Mouse (Mus musculus): ENCODE results near the gene Pheta2.
"Not testable (repeated sequence)": the region's sequence is repeated elsewhere in the genome, so short reads cannot be mapped to it uniquely, and the experiment has no call there.

The Pheta2 gene

DNA sequence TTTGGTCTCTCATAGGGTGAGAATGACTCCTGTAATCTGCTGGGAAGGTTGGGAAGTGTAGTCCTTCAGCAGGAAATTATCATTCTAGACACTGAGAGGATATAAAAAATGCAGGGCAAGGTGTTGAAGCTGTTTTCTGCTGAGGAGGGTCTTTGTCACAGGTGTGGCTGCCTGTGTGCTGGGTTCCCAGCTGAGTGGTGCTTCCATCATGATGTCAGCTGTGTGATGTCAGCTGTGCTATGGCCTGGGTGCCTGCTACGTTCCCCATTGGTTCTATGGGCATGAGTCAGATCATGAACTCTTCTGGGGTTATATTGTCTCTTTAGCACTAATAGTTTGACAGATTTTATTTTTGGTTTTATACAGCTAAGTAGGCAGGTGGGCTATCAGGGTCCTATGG is 30.1 kb downstream of the Pheta2 start:
- no peak for DNase-seq (ENCODE audit: low spot score in 2 of 2)

DNA sequence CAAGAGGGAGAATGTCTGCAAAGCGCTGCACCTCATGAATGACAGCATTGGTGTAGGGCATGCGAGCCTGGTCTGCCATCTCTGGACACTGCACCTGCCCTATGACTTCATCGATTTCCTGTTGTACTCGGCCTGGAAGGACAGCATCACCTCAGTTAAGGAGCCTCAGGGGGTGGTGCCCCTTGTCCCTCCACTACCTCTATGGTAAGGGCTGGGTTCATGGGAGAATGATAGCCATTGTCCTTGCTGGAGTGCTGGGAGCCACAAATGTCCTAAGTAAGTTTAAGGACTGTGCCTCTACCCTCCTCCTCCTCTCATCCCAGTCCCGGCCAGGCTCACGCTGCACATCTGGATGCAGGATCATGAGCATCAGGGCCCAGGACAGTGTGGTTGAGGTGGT is 33.7 kb downstream of the Pheta2 start:
- no peak for DNase-seq (ENCODE audit: low spot score in 2 of 2)

- DNase-seq (ENCODE audit: low spot score in 2 of 2), result no peak
Measured at GRCm38 (mm10) chr15:82372991-82373390, 34.2 kb downstream of the Pheta2 start.

DNA sequence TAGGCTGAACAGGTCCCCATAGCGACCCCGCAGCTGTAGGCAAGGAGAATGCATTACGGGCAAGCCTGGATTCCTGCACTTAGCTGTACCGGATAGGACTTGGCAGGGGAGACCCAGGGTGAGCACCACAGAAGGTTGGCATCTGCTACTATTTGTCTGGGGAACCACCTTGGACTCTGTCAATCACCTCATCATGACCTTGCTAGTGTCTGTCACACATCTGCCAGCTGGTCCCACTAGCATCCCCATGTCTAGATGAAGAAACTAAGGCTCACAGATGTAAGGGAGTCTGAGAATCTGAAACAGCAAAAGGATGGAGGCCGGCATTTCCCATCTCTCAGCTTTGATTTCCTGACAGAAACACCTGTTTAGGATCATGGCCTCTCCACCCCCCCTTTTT is 35.7 kb downstream of the Pheta2 start:
- DNase-seq (ENCODE audit: low spot score in 2 of 2), result no peak

DNA sequence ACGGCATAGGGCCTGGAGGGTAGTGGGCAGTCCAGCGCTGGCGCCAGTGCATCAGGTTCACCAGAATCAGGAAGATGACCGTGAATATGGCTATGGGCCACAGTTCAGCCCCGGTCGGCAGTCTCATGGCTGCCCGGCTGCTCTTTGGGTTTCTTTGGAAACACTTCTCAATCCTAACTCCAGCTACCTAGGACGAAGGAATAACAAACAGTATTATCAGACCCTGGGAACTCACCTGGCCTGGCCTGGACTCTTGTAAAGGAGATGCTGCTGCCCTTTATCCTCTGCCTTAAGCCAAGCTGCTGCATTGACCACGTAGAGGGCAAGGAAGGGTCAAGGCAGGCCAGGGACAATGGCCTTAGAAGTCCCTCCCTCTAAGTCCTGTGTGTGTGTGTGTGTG is 37.1 kb downstream of the Pheta2 start:
- no peak for DNase-seq (ENCODE audit: low spot score in 2 of 2)

- DNase-seq (ENCODE audit: low spot score in 2 of 2), result no peak
Measured at GRCm38 (mm10) chr15:82376393-82377138, 37.8 kb downstream of the Pheta2 start.

GRCm38 (mm10) chr15:82377701-82378100 is 39.0 kb downstream of the Pheta2 start:
- no peak for DNase-seq (ENCODE audit: low spot score in 2 of 2)

GRCm38 (mm10) chr15:82378261-82379180 is 39.8 kb downstream of the Pheta2 start:
- no peak for DNase-seq (ENCODE audit: low spot score in 2 of 2)

- DNase-seq (ENCODE audit: low spot score in 2 of 2), result no peak
Measured at GRCm38 (mm10) chr15:82379511-82379870, 40.7 kb downstream of the Pheta2 start.

DNA sequence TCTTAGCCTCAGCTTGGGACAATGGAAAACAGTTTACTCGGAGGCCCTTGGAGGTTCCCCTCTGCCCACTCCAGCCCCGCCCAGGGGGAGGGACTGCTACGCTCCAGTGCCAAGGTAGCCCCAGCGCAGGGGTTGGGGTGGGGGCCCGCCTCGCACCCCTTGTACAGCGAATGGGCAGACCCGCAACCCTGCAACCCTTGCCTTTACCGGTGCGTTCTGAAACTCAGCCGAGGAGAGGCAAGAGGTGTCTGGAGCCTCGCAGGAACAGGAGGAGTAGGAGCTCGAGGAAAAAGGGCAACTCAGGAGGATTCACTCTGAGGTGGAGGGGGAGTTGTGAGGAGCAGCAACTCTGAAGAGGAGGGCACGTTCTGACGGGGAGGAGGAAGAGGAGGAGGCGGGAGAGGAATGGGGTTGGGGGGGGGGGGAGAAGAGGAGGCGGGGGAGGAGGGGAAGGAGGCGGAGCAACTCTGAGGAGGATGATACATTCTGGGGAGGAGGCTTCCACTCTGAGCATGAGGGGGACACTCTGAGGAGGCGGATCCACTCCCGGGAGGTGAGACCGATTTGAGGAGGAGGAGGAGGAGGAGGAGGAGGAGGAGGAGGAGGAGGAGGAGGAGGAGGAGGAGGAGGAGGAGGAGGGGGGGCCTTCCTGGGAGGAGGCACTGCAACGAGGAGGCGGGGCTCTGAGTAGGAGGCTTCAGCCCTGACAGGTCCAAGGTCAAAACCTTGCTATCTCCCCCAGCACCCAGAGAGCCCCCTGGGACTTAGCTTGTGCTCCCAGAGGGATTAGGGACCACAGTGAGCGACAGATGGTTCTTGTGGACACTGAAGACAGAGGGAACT is 41.4 kb downstream of the Pheta2 start, which contains the start of gene Cyp2d22:
Gene Cyp2d22, minus strand, starts transcription at position 390 of the 843 bp plus-strand sequence.
- DNase-seq (ENCODE audit: low spot score in 2 of 2), result peak; percentile 10 to 16

DNA sequence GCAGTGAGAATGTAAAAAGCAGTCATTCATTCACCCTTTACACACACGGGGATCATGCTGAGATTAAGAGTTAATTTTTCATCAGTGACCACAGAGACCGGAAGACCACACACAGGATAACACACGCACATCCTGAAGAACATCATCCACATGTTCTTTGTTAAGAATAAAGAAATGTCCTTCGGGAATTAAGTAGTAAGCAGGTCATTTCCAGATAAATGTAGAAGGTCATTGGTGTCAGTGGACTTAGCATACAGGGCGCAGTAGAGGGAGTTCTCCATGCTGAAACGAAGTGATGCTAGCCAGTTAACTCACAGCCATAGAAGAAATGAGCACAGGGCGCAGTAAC is 41.9 kb downstream of the Pheta2 start:
- DNase-seq (ENCODE audit: low spot score in 2 of 2), result no peak

GRCm38 (mm10) chr15:82382441-82382840 is 43.7 kb downstream of the Pheta2 start:
- no peak for DNase-seq (ENCODE audit: low spot score in 2 of 2)

- DNase-seq (ENCODE audit: low spot score in 2 of 2), result no peak
Measured at GRCm38 (mm10) chr15:82385729-82386128, 47.0 kb downstream of the Pheta2 start.

- not testable (repeated sequence) for DNase-seq (ENCODE audit: low spot score in 2 of 2)
Measured at GRCm38 (mm10) chr15:82389916-82390315, 51.2 kb downstream of the Pheta2 start.

DNA sequence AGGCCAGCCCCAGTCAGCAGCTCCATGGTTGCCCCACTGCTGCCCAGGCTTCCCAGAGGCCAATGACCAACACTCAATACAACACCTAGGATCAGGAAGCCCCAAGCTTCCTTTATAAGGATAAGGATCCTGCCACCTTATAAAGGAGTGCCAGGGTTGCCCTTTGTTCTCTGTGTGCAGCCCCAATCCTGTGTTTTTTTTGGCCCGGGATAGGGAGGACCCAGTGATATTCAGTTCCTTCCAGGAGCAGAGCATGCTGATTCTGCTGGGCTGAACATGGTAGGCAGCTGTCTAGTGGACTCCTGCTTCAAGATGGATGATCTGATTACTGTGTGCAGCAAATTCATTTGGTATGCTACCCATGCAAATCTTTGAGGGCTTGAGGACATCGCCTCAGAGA is 55.2 kb downstream of the Pheta2 start, which contains the start of gene Cyp2d11:
Gene Cyp2d11, minus strand, starts transcription at position 101 of the 400 bp plus-strand sequence.
- DNase-seq (ENCODE audit: low spot score in 2 of 2), result not testable (repeated sequence)

Measured in natural killer cell, adult 2 months (primary cell).